Mouse (Mus musculus) stomach, postnatal 0 days (tissue): ENCODE data around the gene Ampd3.

Experiments used
- CTCF ChIP-seq: IDR thresholded peaks from 2 replicates; pipeline ENCODE4 v1.5.1; 2016; ENCODE audit warnings: antibody characterized with exemption, low read depth, mild to moderate bottlenecking, moderate library complexity
- EP300 ChIP-seq: optimal IDR thresholded peaks from 2 replicates; pipeline ENCODE3; 2016; ENCODE audit warnings: antibody characterized with exemption

GRCm38 (mm10) chr7:110818206-110818605 is 50.2 kb downstream of the Ampd3 start:
- TF ChIP-seq CTCF (no peak), EP300 (no peak)
